Mouse (Mus musculus) heart, embryonic 14.5 days (tissue): ENCODE data around the gene Pole. TPM values are rescaled to one million over a fixed set of nuclear protein-coding genes. Genes with fewer than 3 reads are reported as not detected.

Source experiments
- ATAC-seq: fragments of 200-750 bp; cut with Nextera tagmentation; 2 replicates; pipeline ENCODE4 v1.8.0; 2017; ENCODE audit warnings: low read depth, moderate TSS enrichment; ENCODE audit not compliant: insufficient number of reproducible peaks, insufficient read depth, low FRiP score
- H3K27ac ChIP-seq, 2 experiments: fragments of 200-500 bp in 1 of 2; fragments of 300-500 bp in 1 of 2; sonication (generic) in 1 of 2; replicated peaks in 1 of 2; 2 replicates each; pipeline ENCODE4 v1.5.1; 2012 to 2014; ENCODE audit warnings: low read depth in 2 of 2, low read length in 2 of 2, control low read depth in 1 of 2, mild to moderate bottlenecking in 1 of 2, mixed read lengths in 1 of 2; ENCODE audit not compliant: control insufficient read depth in 1 of 2, insufficient read depth in 1 of 2
- H3K27me3 ChIP-seq: fragments of 300-500 bp; sonication (generic); 2 replicates; pipeline ENCODE4 v1.6.1; 2014; ENCODE audit warnings: mild to moderate bottlenecking, low read length, control low read depth; ENCODE audit not compliant: control insufficient read depth, insufficient read depth
- H3K36me3 ChIP-seq: fragments of 300-500 bp; sonication (generic); 2 replicates; pipeline ENCODE4 v1.6.1; 2014; ENCODE audit warnings: mild to moderate bottlenecking, control low read depth, low read length, mixed read lengths; ENCODE audit not compliant: control insufficient read depth, insufficient read depth
- H3K4me1 ChIP-seq, 2 experiments: fragments of 200-500 bp in 1 of 2; fragments of 300-500 bp in 1 of 2; sonication (generic) in 1 of 2; 2 replicates each; pipeline ENCODE4 v1.6.1; 2012 to 2014; ENCODE audit warnings: low read length in 2 of 2, control low read depth in 1 of 2, mixed read lengths in 1 of 2; ENCODE audit not compliant: control insufficient read depth in 2 of 2, insufficient read depth in 2 of 2
- H3K4me2 ChIP-seq: fragments of 300-500 bp; sonication (generic); 2 replicates; pipeline ENCODE4 v1.6.1; 2014; ENCODE audit warnings: mild to moderate bottlenecking, low read length
- H3K4me3 ChIP-seq, 2 experiments: fragments of 200-500 bp in 1 of 2; fragments of 300-500 bp in 1 of 2; sonication (generic) in 1 of 2; 2 replicates each; pipeline ENCODE4 v1.5.1; 2012 to 2014; ENCODE audit warnings: low read length in 2 of 2, mild to moderate bottlenecking in 2 of 2, control low read depth in 1 of 2, low read depth in 1 of 2, moderate library complexity in 1 of 2; ENCODE audit not compliant: control insufficient read depth in 1 of 2, insufficient read depth in 1 of 2
- H3K9ac ChIP-seq: fragments of 300-500 bp; sonication (generic); 2 replicates; pipeline ENCODE4 v1.6.1; 2014; ENCODE audit warnings: mild to moderate bottlenecking, low read length
- H3K9me3 ChIP-seq: fragments of 300-500 bp; sonication (generic); 2 replicates; pipeline ENCODE4 v1.6.1; 2016; ENCODE audit warnings: low read length, control low read depth; ENCODE audit not compliant: control insufficient read depth
- WGBS: fragments of 180-500 bp; shearing (Covaris S2); extraction: QIAGEN DNeasy Blood & Tissue Kit; methylation state at CpG from one replicate; pipeline ENCODE4 v1.1.7; 2014; 5-methylcytosine and 5-hydroxymethylcytosine counted together
- polyA plus RNA-seq: library from polyadenylated mRNA; unstranded; fragments of >200 nt; fragmentation: Nextera tagmentation; extraction: Ambion mirVana; gene quantifications from 2 replicates; pipeline ENCODE4 v1.2.1, GENCODE M21; 2014

Pole gene
- polyA plus RNA-seq, 1 experiment from 2014 or later: 16.1 TPM

- Histone ChIP-seq H3K27me3 (no peaks in the 10 kb centered on the region; the same call in 1 of the 2 replicates), H3K4me2 (peak overlapping the region; percentile 94), H3K9ac (peak overlapping the region; percentile 82), H3K36me3 (peaks cover 13% of the 10 kb centered on the region), H3K4me3 (peak overlapping the region; percentile 51 to 57), H3K27ac (peak overlapping the region in 1 of 2 experiments; percentile 55; a peak in 1 of 4 replicates), H3K4me1 (peaks cover 0 to 7% of the 10 kb centered on the region in 2 experiments; a peak in 2 of 4 replicates), H3K9me3 (peaks cover 3% of the 10 kb centered on the region; the same call in 1 of the 2 replicates)
- ATAC-seq: peak; percentile 77
- WGBS: 1% methylated on average over 68 of the region's 72 CpGs
Observed at GRCm38 (mm10) chr5:110363179-110363821, 77.2 kb downstream of the Pole start.

- WGBS: 41% methylated on average over 11 of the region's 11 CpGs
- peak overlapping the region; percentile 82 for H3K9ac ChIP-seq
- H3K4me3 ChIP-seq: peak overlapping the region; percentile 51 to 57
- H3K9me3 ChIP-seq: peaks cover 3% of the 10 kb centered on the region; the same call in 1 of the 2 replicates
- no peak for ATAC-seq
- H3K4me1 ChIP-seq: peaks cover 0 to 7% of the 10 kb centered on the region in 2 experiments; a peak in 2 of 4 replicates
- no peaks in the 10 kb centered on the region; the same call in 1 of the 2 replicates for H3K27me3 ChIP-seq
- peaks cover 13% of the 10 kb centered on the region for H3K36me3 ChIP-seq
- no peak overlapping the region for H3K27ac ChIP-seq
- H3K4me2 ChIP-seq: peak overlapping the region; percentile 94
Observed at GRCm38 (mm10) chr5:110363822-110364545, 77.9 kb downstream of the Pole start.

- Histone ChIP-seq H3K4me3 (no peak overlapping the region), H3K9ac (no peak overlapping the region), H3K27me3 (no peaks in the 10 kb centered on the region), H3K27ac (no peak overlapping the region), H3K4me1 (no peaks in the 10 kb centered on the region), H3K4me2 (no peak overlapping the region), H3K36me3 (peaks cover 56% of the 10 kb centered on the region), H3K9me3 (no peaks in the 10 kb centered on the region)
- 59% methylated on average over 8 of the region's 8 CpGs for WGBS
- ATAC-seq: no peak
Observed at GRCm38 (mm10) chr5:110376802-110377433, 90.8 kb downstream of the Pole start.

GRCm38 (mm10) chr5:110378181-110378583 lies 92.1 kb downstream of the Pole start:
- peak; percentile 52; the same call in 1 of the 2 replicates for ATAC-seq
- Histone ChIP-seq H3K4me3 (no peak overlapping the region), H3K4me1 (no peaks in the 10 kb centered on the region), H3K9me3 (no peaks in the 10 kb centered on the region), H3K4me2 (no peak overlapping the region), H3K27me3 (no peaks in the 10 kb centered on the region), H3K27ac (no peak overlapping the region), H3K9ac (no peak overlapping the region), H3K36me3 (peaks cover 54% of the 10 kb centered on the region)
- WGBS: 35% methylated on average over 20 of the region's 20 CpGs

GRCm38 (mm10) chr5:110379086-110379485 lies 93.0 kb downstream of the Pole start:
- Histone ChIP-seq H3K36me3 (peaks cover 46% of the 10 kb centered on the region), H3K27ac (no peak overlapping the region), H3K27me3 (no peaks in the 10 kb centered on the region), H3K9ac (no peak overlapping the region), H3K9me3 (no peaks in the 10 kb centered on the region), H3K4me3 (no peak overlapping the region), H3K4me1 (no peaks in the 10 kb centered on the region), H3K4me2 (no peak overlapping the region)
- no peak for ATAC-seq
- 88% methylated on average over 15 of the region's 15 CpGs for WGBS

- 84% methylated on average over 4 of the region's 4 CpGs for WGBS
- no peaks in the 10 kb centered on the region for H3K4me1 ChIP-seq
- peaks cover 41% of the 10 kb centered on the region for H3K36me3 ChIP-seq
- no peak overlapping the region for H3K27ac ChIP-seq
- H3K9ac ChIP-seq: no peak overlapping the region
- ATAC-seq: no peak
- no peak overlapping the region for H3K4me2 ChIP-seq
- H3K4me3 ChIP-seq: no peak overlapping the region
- no peaks in the 10 kb centered on the region for H3K27me3 ChIP-seq
- H3K9me3 ChIP-seq: no peaks in the 10 kb centered on the region
Observed at GRCm38 (mm10) chr5:110379823-110380222, 93.7 kb downstream of the Pole start.

GRCm38 (mm10) chr5:110384491-110384890 lies 98.4 kb downstream of the Pole start:
- WGBS: 81% methylated on average over 6 of the region's 6 CpGs

More at GRCm38 (mm10) chr5:110384491-110384890, 98.4 kb downstream of the Pole start:
- H3K4me2 ChIP-seq: no peak overlapping the region
- H3K27ac ChIP-seq: no peak overlapping the region
- no peaks in the 10 kb centered on the region for H3K27me3 ChIP-seq
- H3K9ac ChIP-seq: no peak overlapping the region
- H3K4me1 ChIP-seq: peaks cover 5 to 14% of the 10 kb centered on the region in 2 experiments
- no peak for ATAC-seq
- no peaks in the 10 kb centered on the region for H3K9me3 ChIP-seq
- H3K4me3 ChIP-seq: no peak overlapping the region
- H3K36me3 ChIP-seq: peaks cover 2% of the 10 kb centered on the region; the same call in 1 of the 2 replicates
